Mouse (Mus musculus) embryo, embryonic 10 days (tissue): ENCODE data around the gene Il1f6.
A peak's percentile ranks its signal among the peaks of the same experiment; 100 is the strongest.
"Not testable (repeated sequence)": the region's sequence is repeated elsewhere in the genome, so short reads cannot be mapped to it uniquely, and the experiment has no call there.

Experiments used
- DNase-seq: peaks from one replicate; pipeline ENCODE4 v3.0.0-alpha.2; 2015; ENCODE audit warnings: low spot score

Gene Il1f6

GRCm38 (mm10) chr2:24215118-24215517, at the start of gene Il1f6:
Gene Il1f6, plus strand, starts transcription at chr2:24215418.
- no peak for DNase-seq

DNA sequence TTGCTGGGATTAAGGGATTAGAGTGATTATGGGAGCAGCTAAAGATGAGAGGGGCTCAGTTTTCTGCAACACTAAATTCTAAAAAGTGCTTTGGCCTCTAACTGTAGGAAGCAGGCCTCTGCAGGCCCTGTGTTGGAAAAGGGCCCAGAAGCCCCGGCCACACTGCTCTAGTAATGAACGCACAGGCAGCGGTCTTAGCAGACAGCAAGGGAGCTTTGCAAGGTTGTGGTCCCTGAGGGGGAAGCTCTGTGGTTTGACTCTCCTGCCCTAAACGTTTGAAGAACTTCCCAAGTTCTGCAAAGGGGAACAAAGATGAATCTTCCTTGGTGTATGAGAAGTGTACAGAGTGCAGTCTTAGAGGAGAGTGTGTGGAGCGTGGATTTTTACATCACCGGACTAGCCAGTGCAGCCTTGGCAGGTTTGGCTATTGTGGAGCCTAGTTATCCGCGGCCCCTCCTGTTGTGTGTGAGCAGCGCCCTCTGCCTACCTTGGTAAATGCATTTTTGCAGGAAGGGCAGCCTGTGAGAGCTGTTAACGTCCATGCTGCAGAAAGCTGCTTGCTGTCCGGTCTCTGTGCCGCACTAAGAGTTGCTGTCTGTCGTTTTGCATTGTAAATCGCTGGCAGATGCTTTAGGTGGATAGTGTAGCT, 33.4 kb upstream of the Il1f6 start:
- DNase-seq: peak; percentile 79

- not testable (repeated sequence) for DNase-seq
These were observed 32.6 kb upstream of the Il1f6 start for GRCm38 (mm10) chr2:24182423-24183147.

GRCm38 (mm10) chr2:24184092-24184491, 31.1 kb upstream of the Il1f6 start:
- DNase-seq: not testable (repeated sequence)

GRCm38 (mm10) chr2:24186176-24186575, 29.0 kb upstream of the Il1f6 start, which contains the start of gene Il1f9:
Gene Il1f9, plus strand, starts transcription at chr2:24186476.
- no peak for DNase-seq

GRCm38 (mm10) chr2:24187585-24187984, 27.6 kb upstream of the Il1f6 start:
- no peak for DNase-seq

GRCm38 (mm10) chr2:24188189-24188588, 27.0 kb upstream of the Il1f6 start:
- DNase-seq: no peak

GRCm38 (mm10) chr2:24227191-24227590, 12.0 kb downstream of the Il1f6 start:
- no peak for DNase-seq

DNA sequence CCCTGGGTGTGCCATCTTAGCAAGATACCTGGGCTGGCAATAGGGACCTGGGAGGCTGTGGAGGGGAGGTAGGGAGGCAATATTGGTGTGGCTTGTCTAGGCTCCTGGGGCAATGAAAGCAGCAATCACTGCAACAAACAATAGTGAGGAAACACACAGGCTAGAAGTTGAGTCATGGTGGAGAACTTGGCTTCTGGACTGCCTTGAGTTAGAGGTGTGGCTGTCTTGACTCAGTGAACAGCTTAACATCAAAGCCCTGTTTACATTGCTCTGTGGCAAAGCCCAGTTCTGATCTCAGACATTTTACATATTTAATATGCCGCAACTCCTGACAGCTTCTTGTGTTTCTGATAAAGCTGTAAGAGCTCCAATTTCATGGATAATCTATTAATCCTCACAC, 52.3 kb downstream of the Il1f6 start:
- DNase-seq: no peak

GRCm38 (mm10) chr2:24273619-24274018, 58.4 kb downstream of the Il1f6 start:
- DNase-seq: no peak

DNA sequence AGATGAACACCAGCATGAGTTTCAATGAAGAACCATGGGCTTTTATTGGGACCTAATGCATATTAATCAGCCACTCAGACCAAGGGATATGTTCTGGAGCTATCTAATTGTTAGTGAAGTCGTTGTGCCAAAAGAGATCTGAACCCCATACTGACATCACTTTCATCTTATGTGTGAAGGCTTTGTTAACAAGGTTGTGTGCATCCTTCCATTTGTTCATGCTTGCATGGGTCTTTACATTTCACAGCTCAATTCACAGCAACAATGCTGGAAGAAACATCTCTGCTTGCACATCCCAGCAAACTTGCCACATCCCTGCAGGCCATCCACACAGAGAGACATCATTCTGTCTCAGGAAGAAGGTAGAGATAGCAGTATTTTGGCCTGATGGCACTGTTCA, 59.9 kb downstream of the Il1f6 start:
- DNase-seq: peak; percentile 17
